Mouse (Mus musculus) spleen, postnatal 4 days (tissue): ENCODE measurements at regions not wholly inside any gene's neighbourhood (a gene's known extent, or its start where the extent isn't known, plus 50 kb on each side); places are given as distances from the start of the nearest gene placed in this dataset.
"Not testable (repeated sequence)": the region's sequence is repeated elsewhere in the genome, so short reads cannot be mapped to it uniquely, and the experiment has no call there.

Experiments
- DNase-seq, 2 experiments: peaks; one replicate each; pipeline ENCODE4 v3.0.0; 2022; ENCODE audit warnings: low spot score in 2 of 2

DNA sequence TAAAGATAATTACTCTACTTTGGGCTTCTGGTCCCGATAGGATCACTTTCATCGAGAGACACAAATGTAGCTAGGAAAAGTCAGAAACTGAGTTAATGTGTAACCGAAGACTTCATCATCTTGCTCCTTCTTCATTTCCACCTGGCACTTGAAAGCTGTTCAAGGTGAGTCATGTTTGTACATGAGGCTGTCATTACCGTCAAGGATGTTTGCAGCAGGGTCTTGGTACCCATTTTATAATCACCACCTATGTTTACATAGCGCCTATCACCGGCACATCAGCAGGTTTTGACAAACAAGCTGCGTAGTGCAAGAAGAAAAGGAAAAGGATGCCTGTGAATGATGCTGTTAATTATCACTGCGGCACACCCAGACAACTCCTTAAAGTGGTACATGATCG is 377.0 kb upstream of the Zfp703 start:
- no peak for DNase-seq

DNA sequence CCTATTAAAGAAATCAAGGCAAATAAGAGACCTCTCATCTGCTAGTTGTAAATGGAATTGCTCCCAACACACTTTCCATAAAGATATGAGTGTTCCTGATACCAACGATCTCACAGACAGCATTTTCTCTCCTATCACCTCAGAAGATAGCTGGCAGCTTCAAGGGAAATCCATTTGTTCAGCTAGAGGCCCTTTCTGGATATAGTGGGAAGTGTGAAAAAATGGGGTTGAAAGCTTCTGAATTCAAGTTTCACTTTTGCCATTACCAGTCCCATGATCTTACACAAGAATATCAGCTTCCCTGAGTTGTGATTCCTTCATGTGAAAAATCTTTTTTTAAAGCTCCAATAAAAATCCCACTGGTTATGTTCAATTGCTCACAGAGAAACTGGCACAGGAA is 369.1 kb upstream of the Zfp703 start:
- DNase-seq, result no peak

DNA sequence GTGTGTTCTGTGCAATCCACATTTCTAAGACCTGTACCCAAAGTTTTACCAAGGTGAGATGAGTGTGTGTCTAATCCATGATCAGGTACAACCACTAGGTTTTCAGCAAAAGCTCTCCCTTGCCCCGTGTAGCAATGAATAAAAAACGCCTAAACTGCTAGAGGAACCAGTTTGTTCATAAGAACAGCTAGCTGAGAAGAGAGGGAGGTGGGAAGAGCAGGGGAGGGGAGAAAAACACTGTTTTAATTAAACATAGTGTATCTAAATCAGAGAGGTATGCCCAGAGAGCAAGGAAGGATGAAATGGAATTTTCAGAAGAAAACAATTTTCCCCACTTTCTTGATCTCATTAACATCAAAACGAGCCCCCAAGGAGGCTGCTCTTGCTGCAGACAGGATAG is 368.5 kb upstream of the Zfp703 start:
- no peak for DNase-seq

DNA sequence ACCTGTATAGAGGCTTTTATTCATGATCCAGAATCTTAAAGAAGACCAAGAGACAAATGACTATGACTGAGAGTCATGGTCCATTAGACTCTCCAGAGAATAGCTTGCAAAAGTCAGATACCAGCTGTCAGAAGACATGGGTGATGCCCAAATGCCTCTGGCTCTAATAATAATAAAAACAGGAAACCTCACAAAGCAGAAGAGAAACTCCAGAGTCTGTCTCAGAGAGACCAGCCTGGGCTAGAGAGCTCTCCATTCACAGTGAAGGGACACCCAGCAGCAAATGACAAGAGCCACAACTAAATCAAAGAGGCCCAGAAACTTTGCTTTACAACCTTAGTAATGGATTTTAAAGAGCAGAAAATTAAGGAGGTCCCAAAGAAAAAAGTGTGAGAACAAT is 365.0 kb upstream of the Zfp703 start:
- no peak for DNase-seq

DNA sequence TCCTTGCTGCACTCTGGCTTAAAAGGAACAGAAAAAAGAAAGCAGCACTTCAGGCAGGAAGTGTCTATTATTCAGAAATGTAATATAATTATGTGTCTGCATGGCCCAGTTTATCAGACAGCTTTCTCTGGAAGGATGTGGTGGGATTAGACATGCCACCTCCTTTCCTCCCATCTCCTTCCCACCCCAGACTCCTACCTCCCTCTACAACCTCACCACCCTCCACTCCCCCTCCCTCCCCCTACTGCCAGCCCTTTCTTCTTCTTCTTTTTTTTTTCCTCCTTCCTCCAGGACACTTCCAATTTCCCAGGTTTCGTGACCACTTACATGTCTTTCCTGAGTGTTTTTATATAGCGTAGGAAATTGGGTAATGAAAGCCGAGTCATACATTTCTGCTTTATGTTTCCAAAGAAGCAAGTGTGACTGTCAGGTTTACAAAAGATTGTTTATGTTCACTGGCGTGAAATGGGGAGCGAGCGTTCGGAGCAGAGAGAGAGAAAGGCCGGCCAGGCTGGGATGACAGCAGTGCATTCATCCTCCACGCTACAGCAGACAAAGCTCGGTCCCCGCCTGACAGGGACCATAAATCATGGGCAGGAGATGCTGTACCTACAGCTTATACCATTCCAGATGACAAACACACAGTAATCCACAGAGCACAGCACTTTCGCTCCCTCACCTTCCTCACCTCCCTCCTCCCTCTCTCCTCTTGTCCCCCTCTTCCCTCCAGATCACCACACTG is 354.6 kb upstream of the Zfp703 start:
- DNase-seq, result no peak

DNA sequence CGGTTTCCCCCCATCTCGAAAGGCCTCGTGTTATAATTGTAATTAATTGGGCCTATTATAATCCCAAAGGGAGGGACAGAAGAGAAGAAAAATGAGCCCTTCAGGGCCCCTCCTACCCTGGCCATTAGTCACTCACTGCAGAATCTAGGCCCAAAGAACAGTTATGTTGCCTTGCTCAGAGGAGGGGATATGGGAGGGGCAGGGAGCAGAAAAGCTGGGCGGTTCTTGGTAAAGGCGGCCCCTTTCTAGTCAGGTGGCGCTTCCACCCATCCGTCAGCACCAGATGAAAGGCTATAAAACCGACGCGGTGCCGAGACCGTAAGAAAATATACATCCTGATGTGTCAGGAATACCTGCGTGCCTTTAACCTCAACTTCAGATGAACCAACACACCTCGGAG is 350.9 kb upstream of the Zfp703 start:
- DNase-seq, result no peak

DNA sequence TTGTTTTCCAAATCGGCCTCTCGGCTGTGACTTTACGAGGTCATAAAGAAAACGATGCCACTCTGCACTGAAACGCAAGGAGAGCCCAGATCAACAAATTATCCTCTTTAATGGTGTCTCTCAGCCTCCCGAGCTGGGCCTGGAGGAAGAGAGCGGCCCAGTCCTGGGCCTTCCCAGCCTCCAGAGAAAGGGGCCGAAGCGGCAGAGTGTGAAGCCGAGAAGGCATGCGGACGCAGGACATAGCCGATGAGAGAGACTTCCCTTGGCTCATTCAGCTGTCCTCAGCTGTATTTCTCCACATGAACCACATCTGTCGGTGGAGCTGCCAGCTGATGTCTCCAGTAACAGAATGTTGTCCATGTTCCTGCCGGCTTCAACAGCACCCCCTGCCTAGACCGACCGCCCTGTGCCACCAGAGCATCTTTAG is 350.5 kb upstream of the Zfp703 start:
- DNase-seq, result no peak

DNA sequence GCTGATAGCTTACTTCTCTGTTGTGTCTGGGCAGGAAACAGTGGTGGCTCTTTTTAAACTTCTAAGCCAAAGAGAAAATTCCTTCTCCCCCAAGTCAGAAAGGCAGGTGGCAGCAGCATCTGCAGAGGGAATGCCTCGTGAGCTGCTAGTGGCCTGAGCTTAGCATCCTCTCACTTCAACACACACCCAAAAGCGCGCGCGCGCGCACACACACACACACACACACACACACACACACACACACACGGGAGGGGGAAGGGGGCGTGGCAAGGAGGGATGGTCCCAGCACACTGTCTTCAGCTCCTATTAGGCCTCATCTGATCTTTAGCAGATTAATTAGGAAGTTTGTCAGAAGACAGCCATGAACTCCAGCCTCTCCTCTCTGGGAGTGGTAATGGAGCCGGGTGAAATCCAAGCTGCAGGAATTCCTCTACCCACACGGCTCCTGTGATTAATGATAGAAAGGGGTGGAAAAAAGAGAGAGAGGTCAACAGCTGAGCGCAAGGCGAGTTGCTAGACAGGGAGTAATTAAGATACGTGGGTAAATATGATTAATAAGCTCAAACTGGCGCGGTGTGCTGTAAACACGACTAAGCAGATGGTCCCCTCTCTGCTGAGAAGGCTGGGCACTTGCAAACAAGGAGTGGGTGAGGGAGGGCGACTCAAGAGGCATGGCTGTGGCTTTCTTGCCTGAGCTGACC is 349.8 kb upstream of the Zfp703 start:
- DNase-seq, result no peak

DNA sequence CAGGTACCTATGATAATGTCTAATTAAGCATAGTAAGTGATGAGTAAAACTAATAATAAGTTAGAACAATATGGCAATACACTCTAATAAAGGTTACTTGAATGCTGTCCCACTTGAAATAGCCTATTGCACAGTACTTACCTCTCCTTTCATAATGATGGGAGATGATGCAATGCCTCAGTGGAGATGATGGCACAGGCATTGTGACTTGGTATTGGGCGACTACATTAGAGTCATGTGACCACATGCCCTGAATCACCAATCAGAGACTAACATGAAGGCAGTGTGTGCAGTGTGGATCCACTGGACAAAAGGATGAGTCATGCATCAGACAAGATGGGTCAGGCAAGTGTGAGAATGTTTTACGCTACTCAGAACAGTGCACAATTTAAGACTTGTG is 346.6 kb upstream of the Zfp703 start:
- no peak for DNase-seq

DNA sequence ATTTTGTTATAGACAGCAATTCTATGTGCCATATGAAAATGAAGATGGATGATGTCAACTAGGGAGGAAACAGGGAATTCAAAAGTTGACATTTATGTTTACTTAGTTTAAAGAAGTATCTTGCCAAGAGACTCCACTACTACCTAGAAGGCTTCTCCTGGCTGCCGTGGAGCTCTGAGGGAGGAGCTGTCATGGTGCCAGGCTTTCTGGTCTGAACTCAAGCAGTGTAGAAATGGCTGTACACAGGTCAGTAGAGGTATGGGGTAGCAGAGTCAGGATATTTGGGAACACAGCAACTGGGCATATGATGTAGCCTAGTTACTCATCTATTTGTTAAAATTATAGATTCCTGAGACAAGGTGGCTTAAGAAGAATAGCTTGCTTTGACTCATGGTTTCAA is 341.4 kb upstream of the Zfp703 start:
- DNase-seq, result no peak

DNA sequence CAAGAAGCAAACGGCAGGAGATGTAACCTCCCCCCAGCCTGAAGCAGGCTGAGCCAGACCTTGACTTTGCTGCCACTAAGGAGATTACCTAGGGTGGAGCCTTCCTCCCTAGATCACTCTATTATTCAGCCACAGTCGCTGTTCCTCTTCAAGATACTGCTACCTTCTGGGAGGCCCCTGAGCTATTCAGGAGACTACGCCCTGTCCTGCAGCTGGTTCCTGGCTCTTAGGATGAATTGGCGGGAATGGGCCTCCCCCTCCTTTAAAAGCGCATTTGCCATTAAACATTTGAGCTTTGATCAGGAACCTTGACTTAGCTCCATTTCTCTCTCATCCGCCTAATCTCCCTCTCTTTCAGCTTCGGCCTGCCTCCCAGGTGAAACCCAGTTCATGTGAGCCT is 331.8 kb upstream of the Zfp703 start:
- DNase-seq, result not testable (repeated sequence)

DNA sequence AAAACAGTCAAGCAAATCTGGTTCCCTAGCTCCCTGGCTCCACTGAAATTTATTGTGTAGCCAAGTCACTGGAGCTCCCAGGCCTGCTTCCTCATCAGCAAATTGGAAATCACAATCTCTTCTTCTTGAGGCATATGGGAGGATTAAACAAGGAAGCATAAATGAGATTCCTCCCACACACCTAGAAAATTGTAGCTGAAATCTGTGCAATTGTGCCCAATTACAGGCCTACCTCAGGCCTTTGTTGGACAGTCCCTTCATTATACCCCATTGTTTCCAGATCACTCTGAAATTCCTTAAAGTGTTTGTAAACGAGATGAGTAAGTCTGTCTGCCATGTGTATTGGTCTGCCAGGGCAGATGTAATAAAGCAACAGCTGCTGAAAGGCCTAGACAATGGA is 326.8 kb upstream of the Zfp703 start:
- no peak for DNase-seq

DNA sequence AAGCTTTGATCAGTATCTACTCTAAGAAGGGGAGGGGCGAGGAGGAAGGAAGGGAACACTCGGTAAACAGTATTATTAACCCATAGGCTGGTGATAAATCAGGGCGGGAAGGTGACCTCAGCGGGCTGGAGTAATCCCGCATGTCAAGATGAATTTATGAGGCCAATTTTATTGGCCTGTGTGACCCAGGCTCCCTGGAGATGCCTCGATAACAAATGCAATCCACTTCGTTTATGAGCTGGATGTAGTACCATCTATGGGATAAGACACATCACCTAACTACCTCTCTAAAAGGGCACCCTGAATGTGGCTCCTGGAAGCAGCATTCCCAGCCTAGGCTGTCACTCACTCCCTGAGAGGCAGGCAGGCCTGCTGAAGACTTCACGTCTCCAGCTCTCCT is 321.2 kb upstream of the Zfp703 start:
- no peak for DNase-seq

DNA sequence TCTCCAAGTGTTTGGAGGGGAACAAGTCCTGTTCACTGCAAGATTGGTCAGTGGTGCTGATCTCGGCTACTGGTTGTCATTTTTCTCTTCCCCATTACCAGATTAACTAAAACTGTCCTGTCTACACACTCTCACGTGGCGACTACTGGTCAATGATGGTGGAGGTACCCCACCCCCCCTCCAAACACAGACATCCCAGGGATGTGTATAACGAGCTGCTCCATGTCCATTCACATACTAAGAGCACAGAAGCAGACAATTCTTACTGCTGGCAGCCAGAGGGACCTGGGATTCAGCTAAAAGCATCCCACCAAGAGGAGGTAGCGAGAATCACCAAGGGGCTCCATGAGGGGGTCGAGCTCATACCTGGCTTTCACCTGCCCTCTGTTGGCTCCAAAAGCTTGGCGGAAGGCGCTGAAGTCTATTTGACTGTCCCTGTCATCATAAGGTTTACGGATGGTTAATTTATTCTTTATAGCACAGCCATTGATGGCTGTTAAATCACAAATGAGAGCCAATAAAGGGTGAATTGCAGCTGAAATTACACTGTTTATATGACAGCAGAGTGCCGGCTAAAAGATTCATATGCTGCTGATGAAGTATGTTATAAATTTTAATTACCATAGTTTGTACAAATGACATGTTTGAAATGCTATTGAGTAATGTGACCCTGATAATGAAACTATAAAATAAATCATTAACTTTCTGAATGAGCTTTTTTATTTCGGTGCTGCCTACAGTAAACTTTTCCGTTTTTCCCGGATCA is 320.6 kb upstream of the Zfp703 start:
- DNase-seq, result no peak

DNA sequence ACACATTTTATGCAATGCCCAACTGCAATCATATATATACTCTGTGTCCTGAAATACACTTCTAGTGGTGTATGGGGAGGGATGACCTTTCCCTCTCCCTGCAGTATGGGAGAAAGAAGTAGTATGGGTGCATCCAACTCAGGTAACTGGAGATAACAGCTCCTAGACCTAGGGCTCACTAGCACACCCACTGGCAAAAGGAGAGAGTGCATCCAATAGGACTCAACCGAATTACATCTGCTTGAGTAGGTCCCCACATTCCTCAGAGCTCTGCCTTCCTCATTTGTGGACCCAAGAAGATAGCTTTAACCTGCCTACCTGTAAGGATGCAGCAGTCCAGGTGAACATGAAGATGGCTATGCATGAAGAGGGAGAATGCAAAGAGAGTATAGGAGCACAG is 317.7 kb upstream of the Zfp703 start:
- no peak for DNase-seq

DNA sequence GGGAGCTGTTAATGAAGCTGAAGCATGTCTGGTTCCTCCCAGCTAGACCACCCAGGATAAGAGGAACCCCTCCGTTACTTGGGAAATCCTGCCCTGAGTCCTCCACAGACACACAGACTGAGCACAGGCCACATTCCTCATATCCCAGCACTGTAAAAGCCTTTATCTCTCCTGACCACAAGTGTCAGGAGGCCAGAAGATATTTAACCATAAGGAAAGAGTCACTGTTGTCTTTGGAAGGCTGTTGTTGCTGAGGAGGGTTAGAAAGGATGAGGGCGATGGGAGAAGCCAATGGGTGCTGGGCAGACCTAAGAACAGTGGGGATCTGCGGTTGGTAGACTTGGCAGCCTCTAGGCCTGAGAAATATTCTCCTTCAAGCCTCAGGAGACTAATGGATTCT is 307.6 kb upstream of the Zfp703 start:
- DNase-seq, result no peak

DNA sequence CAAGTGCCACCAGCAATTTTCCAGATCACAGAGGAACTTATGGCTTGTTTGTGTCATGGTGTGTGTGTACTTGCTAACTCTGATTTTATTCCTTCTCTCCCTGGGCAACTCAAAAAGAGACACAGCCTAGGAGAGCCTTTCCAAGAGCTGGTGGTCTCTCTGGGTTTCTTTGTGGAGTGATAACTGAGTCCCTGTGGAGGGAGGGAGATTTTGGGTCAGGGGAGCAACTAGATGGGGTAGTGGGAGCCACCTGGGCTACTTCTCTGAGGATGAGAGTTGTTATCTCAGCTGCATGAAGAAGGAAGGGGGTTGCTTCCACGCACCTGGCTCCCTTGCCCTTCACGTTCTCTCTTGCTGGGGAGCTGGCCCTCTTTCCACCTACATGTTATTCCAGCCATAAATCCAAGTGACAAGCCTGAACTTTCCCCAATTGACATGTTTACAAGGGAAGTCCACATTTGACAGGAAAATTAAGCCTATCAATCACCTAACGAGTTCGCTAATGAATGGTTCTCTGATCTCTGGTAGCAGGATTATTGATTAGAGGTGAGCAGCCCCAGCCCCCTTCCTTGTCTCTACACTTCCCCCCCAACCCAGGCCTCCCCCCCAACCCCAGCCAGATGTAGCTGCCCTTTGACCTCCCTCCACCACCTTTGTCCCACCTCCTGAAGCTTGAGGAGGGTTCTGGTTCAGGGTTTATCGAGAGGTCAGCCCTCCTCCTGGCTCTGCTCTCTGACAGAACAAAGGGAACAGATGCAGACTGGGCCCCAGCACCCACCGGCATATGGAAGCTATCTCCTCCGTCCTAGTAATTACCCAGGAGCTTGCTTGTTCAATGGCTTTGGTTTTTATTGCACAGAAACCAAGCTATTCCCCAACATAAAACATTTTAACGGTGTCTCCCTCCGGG is 304.4 kb upstream of the Zfp703 start:
- DNase-seq, result no peak

DNA sequence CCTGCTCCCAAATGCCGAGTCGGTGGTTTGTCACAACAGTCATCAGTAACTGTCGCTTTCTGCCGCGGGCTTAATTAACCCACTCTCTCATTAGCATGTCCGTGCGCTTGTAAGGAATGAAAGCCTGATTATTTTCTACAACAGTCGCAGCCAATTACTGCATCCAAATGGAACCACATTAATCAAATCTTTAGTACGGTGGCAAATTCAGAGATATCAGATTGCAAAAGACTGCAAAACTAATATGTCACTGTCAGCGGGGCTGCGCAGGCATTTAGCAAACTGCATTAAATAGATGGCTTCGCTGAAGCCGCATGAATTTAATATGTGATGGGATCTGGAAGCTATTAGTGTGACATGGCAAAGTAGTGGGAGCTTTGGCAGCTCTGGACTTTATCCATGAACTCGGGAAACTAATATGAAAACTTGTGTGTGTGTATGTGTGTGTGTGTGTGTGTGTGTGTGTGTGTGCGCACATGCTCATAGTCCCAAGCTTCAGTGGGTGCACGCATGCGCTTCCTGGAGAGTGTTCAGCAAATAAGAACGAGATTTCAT is 299.5 kb upstream of the Zfp703 start:
- no peak for DNase-seq

DNA sequence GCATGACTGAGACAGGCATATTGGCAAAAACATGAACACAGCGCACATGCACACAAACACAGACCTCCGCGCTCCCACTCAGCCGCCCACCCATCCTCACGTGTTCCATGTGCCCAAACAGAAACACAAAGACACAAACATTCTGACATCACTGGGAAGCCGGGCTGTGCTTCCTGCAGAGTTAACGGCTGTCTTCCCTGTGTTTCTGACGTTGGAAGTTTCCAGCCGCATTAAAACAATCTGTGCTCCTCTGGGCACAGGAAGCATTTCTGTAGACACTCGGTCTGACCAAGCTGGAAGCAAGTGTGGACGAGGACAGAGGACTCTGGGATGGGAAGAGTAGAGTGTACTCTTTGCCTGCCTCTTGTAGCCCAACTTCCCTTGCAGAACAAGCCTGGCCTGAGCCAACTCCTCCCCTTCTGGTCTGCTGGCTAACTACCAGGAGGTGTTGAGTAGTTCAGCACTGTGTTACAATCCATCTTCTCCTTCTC is 296.2 kb upstream of the Zfp703 start:
- DNase-seq, result no peak

DNA sequence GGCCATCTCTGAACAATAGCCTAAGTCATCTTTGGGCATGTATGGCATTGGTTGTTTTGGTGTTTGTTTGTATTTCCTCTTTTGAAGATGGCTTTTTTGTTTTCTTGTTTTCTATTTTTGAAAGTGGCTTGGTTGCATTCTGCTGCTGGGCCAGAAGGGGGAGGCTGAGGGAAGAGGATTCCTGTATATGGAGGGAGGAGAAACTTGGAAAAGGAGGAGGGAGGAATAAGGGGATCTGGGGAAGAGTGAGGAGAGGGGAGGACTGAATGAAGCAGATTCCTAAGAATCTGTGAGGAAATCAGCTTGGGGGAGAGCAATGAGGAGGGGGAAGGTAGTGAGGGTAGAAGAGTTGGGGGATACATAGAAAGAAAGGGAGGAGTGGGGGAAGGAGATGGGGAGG is 290.0 kb upstream of the Zfp703 start:
- DNase-seq, result no peak

DNA sequence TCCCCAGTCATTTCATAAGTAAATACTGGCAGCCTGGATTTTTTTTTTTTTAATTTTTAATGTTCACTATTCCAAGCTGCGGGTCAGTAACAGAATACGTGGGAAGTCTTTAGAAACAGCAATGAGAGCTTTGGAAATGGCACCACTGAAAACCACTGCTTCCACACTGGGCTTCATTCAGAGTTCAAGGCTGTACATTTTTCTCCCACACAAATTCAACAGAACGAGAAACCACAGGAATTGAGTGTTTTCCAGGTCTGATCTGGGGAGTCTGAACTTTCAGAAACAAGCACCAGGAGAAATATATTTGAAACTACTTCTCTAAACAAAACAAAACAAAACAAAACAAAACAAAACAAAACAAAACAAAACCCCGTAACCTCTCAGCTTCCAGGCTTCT is 289.1 kb upstream of the Zfp703 start:
- DNase-seq, result no peak
